Mouse (Mus musculus): ENCODE results near the gene Gdf3.
"Not testable (repeated sequence)": the region's sequence is repeated elsewhere in the genome, so short reads cannot be mapped to it uniquely, and the experiment has no call there.

The Gdf3 gene

GRCm38 (mm10) chr6:122577030-122577429 is 32.9 kb downstream of the Gdf3 start:
- in situ Hi-C loops (cut with MboI; ENCODE audit: low pct_unique_long_range_greater_than_20kb in 1 of 2, low sequenced_read_pairs in 2 of 2, unreplicated experiment in 1 of 2), result no loop called here

DNA sequence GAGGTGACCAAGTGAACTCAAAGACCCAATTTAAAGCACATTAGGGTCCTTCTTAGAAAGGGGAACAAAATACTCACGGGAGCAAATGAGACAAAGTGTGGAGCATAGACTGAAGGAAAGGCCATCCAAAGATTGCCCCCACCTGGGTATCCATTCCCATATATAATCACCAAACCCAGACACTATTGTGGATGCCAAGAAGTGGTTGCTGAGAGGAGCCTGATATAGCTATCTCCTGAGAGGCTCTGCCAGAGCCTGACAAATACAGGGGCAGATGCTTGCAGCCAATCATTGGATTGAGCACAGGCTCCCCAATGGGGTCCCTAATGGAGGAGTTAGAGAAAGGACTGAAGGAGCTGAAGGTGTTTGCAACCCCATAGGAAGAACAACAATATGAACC is 34.9 kb downstream of the Gdf3 start:
- in situ Hi-C loops (cut with MboI; ENCODE audit: low pct_unique_long_range_greater_than_20kb in 1 of 2, low sequenced_read_pairs in 2 of 2, unreplicated experiment in 1 of 2), result not testable (repeated sequence)

DNA sequence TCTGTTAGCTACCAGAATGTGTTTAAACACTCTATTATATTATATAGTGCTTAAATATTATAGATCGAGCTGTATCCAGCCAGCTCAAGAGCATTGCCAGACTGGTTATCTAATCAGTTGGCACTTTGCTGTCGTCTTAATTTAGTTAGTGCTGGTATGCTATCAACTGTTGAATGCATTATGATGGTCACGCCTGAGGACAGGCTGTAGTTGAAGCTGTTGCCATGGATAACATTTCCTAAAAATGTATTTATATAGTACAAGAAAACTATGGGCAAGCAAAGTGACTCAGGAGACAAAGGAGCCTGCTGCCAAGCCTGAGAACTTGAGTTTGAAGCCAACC is 38.3 kb downstream of the Gdf3 start:
- in situ Hi-C loops (cut with MboI; ENCODE audit: low pct_unique_long_range_greater_than_20kb in 1 of 2, low sequenced_read_pairs in 2 of 2, unreplicated experiment in 1 of 2), result no loop called here

DNA sequence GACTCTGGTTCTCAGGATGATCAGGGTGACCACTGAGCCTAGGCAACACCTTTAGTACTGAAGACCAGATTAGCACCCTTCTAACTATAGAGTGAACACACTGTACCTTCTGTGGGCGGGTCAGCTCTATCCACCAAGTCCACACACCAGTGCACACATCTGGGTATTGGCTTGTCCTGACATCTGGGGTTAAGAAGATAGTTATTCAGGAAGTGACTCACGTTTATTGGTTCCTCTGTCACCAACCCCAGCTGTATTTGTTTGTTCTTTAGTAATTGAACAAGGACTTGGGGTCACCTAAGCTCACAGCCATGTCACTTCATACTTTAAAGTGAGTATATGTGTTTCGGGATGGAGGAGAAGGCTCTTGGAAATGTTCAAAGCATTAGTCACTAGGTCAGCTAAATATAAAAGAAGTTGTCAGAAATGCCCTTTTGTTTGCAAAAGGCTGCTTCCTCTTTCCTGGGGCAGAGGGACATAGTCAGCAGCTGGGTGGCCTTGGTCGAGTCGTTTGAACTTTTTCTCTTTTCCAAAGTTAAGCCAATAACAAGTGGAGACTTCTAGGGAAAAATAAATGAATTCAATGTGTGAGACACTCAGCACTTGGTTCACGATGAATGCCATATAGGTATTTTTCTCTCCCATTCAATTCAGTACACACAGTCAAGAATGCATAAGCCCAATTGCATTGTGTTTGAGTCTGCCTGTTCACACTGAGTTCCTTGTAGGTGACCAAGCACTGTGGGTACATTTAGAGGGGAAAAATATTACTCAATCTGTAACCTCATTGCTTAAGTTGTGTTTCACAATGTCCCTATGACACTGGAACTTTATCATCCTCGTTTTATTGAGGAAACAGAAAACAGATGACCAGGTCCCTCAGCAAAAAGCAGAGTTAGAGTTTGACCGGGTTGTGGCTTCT is 38.9 kb downstream of the Gdf3 start:
- in situ Hi-C loops (cut with MboI; ENCODE audit: low pct_unique_long_range_greater_than_20kb in 1 of 2, low sequenced_read_pairs in 2 of 2, unreplicated experiment in 1 of 2), result no loop called here

GRCm38 (mm10) chr6:122569762-122570161 is 40.1 kb downstream of the Gdf3 start:
- in situ Hi-C loops (cut with MboI; ENCODE audit: low pct_unique_long_range_greater_than_20kb in 1 of 2, low sequenced_read_pairs in 2 of 2, unreplicated experiment in 1 of 2), result no loop called here

DNA sequence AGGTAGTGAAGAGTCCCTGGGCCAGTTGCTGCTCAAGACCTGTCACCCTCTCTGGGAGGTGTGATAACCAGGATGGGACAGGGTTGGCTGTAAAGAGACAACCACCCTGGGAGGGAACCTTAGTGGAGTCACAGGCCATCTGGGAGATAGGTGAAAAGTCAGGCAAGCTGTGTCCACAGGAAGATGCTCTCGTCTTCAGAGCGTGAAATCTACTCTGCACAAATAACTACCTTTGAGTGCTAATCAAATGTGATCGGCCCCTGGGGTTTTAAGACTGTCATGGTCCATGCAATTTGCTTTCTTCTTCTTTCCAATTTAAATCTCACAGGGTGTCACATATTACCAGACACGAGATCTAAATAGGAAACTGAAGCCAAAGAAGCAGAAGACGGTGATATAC is 40.8 kb downstream of the Gdf3 start:
- in situ Hi-C loops (cut with MboI; ENCODE audit: low pct_unique_long_range_greater_than_20kb in 1 of 2, low sequenced_read_pairs in 2 of 2, unreplicated experiment in 1 of 2), result no loop called here

DNA sequence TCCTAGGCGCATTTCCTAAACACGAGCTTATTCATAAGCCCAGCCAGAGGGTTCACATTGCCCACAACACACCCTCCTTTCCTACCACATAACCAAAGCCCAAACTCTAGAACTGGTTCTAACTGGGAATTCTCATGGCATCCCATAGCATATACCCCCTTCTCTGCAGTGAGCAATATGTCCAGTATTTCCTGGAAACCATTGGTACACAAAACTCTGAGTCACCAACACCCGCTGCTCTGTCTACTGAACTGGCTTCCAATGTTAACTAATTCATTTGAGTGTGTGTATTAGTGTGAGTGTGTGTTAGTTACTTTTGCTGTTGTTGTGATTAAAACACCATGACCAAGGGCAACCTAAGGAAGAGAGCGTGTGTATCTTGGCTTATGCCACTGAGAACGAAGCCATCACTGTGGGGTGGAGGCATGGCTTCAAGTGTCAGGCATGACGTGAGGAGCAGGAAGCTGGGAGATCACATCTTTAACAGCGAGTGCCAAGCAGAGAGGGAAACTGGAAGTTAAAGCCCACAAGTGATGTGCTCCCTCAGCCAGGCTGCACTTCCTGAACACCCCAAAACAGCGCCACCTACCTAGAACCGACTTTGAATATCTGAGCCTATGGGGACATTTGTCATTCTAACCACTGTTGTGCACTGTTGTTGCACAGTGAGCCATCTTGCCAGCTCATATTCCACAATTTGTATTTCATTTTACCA is 44.7 kb downstream of the Gdf3 start:
- in situ Hi-C loops (cut with MboI; ENCODE audit: low pct_unique_long_range_greater_than_20kb in 1 of 2, low sequenced_read_pairs in 2 of 2, unreplicated experiment in 1 of 2), result no loop called here

- in situ Hi-C loops (cut with MboI; ENCODE audit: low pct_unique_long_range_greater_than_20kb in 1 of 2, low sequenced_read_pairs in 2 of 2, unreplicated experiment in 1 of 2), result loop anchor here in 1 of 2 experiments (5.0 kb wide), 1 partner anchor 70 kb away; no protein-coding TSS in a partner anchor
Measured at GRCm38 (mm10) chr6:122562463-122562862, 47.4 kb downstream of the Gdf3 start.

DNA sequence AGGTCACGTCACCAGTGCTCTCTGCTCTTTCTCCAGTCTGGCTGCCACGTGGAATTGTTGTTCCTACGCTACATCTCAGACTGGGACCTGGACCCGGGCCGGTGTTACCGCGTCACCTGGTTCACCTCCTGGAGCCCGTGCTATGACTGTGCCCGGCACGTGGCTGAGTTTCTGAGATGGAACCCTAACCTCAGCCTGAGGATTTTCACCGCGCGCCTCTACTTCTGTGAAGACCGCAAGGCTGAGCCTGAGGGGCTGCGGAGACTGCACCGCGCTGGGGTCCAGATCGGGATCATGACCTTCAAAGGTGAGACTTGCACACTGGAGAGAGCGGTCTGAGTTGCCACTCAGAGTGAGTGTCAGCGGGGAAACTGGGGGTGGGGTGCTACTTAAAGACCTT is 48.9 kb downstream of the Gdf3 start:
- in situ Hi-C loops (cut with MboI; ENCODE audit: low pct_unique_long_range_greater_than_20kb in 1 of 2, low sequenced_read_pairs in 2 of 2, unreplicated experiment in 1 of 2), result loop anchor here in 1 of 2 experiments (5.0 kb wide), 1 partner anchor 71 kb away; no protein-coding TSS in a partner anchor

GRCm38 (mm10) chr6:122560427-122560826 is 49.5 kb downstream of the Gdf3 start:
- in situ Hi-C loops (cut with MboI; ENCODE audit: low pct_unique_long_range_greater_than_20kb in 1 of 2, low sequenced_read_pairs in 2 of 2, unreplicated experiment in 1 of 2), result loop anchor here in 1 of 2 experiments (5.0 kb wide), 1 partner anchor 72 kb away; no protein-coding TSS in a partner anchor

DNA sequence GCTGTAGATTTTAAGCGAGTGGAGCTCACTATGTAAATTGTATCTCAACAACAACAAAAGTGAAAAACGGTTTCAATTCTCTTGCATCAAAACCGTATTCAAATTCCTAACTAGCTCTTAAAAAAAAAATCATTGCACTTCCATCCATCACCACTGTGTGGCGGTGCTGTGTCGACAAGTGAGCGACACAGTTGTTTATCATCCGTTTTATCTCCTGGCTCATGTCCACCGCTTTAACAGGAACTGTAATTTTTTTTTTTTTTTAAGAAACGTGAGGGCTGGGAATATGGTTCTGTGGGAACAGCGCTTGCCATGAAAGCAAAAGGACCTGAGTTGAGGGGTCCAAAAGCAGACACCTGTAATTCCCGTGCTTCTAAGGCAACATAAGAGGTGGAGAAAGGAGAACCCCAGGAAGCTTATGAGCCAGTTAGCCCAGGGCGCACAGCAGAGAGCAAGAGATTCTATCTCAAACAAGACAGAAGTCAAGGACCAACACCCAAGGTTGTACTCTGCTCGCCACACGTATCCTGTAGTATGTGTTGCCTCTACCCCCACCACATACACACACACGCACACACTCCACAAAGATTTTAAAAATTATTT is 52.8 kb downstream of the Gdf3 start:
- in situ Hi-C loops (cut with MboI; ENCODE audit: low pct_unique_long_range_greater_than_20kb in 1 of 2, low sequenced_read_pairs in 2 of 2, unreplicated experiment in 1 of 2), result no loop called here

Data from mouse embryonic stem cell (cell line).